Mouse (Mus musculus) limb, embryonic 14.5 days (tissue): ENCODE results near the gene Gria4. TPM values are rescaled to one million over a fixed set of nuclear protein-coding genes. Genes with fewer than 3 reads are reported as not detected.
A peak's percentile ranks its signal among the peaks of the same experiment; 100 is the strongest.
"Not testable (repeated sequence)": the region's sequence is repeated elsewhere in the genome, so short reads cannot be mapped to it uniquely, and the experiment has no call there.

Source experiments
- ATAC-seq: fragments of 200-750 bp; cut with Nextera tagmentation; 2 replicates; pipeline ENCODE4 v1.8.0; 2017; ENCODE audit warnings: low read depth, moderate number of reproducible peaks, moderate TSS enrichment; ENCODE audit not compliant: low FRiP score
- DNase-seq: peaks from one replicate; pipeline ENCODE4 v3.0.0-alpha.2; 2015; ENCODE audit warnings: low spot score
- H3K27ac ChIP-seq: fragments of 300-500 bp; sonication (generic); replicated peaks from 2 replicates; pipeline ENCODE4 v1.5.1; 2014; ENCODE audit warnings: low read depth, mild to moderate bottlenecking, low read length, moderate library complexity, mixed read lengths
- H3K27me3 ChIP-seq: fragments of 300-500 bp; sonication (generic); 2 replicates; pipeline ENCODE4 v1.6.1; 2014; ENCODE audit warnings: low read length, mixed read lengths; ENCODE audit not compliant: control insufficient read depth, insufficient read depth
- H3K36me3 ChIP-seq: fragments of 300-500 bp; sonication (generic); 2 replicates; pipeline ENCODE4 v1.6.1; 2014; ENCODE audit warnings: mild to moderate bottlenecking, low read length, moderate library complexity, mixed read lengths; ENCODE audit not compliant: control insufficient read depth, insufficient read depth
- H3K4me1 ChIP-seq: fragments of 300-500 bp; sonication (generic); 2 replicates; pipeline ENCODE4 v1.6.1; 2014; ENCODE audit warnings: antibody characterized with exemption, low read length, mixed read lengths; ENCODE audit not compliant: control insufficient read depth, insufficient read depth
- H3K4me2 ChIP-seq: fragments of 300-500 bp; sonication (generic); replicated peaks from 2 replicates; pipeline ENCODE4 v1.6.1; 2014; ENCODE audit warnings: low read depth, mild to moderate bottlenecking, low read length, moderate library complexity; ENCODE audit not compliant: severe bottlenecking
- H3K4me3 ChIP-seq: fragments of 300-500 bp; sonication (generic); replicated peaks from 2 replicates; pipeline ENCODE4 v1.5.1; 2014; ENCODE audit warnings: low read length
- H3K9ac ChIP-seq: fragments of 300-500 bp; sonication (generic); 2 replicates; pipeline ENCODE4 v1.6.1; 2014; ENCODE audit warnings: mild to moderate bottlenecking, low read depth, low read length, moderate library complexity; ENCODE audit not compliant: severe bottlenecking
- H3K9me3 ChIP-seq: fragments of 300-500 bp; sonication (generic); 2 replicates; pipeline ENCODE4 v1.6.1; 2016; ENCODE audit warnings: low read length; ENCODE audit not compliant: control insufficient read depth
- POLR2A ChIP-seq: fragments of 200-500 bp; IDR thresholded peaks from 2 replicates; pipeline ENCODE4 v1.8.0; 2012; ENCODE audit warnings: inconsistent platforms, mild to moderate bottlenecking, moderate library complexity, borderline replicate concordance; ENCODE audit not compliant: insufficient read depth, insufficient read length; ENCODE audit errors: extremely low read depth
- WGBS: fragments of 180-500 bp; shearing (Covaris S2); extraction: QIAGEN DNeasy Blood & Tissue Kit; methylation state at CpG from one replicate; pipeline ENCODE4 v1.1.7; 2014; 5-methylcytosine and 5-hydroxymethylcytosine counted together
- polyA plus RNA-seq, 2 experiments: library from polyadenylated mRNA; depleted of rRNA in 1 of 2; stranded (reverse) in 1 of 2; unstranded in 1 of 2; fragments of >200 nt; fragmentation: Nextera tagmentation in 1 of 2; extraction: Ambion mirVana in 1 of 2; gene quantifications; 2 replicates each; pipeline versions ENCODE4 v1.2.1 to v1.2.3; 2012 to 2014

Gria4 gene
- polyA plus RNA-seq, 2 experiments, result 1.3 to 1.6 TPM

DNA sequence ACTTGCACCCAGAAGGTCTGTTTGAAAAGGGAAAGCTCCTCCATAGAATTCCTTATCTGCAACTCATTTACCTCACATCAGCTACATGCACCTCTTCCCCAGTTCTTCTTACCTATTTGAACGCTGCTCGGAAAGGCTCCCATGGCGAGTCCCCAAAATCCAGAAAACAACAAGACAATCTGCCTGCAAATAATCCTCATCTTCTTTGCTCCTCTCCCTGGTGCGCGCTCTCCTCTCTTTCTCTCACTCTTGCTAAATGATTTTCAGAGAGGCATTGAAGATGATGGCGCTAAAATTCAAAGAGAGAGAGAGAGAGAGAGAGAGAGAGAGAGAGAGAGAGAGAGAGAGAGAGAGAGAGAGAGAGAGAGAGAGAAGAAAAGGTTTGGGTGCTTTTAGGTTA is 959 bp downstream of the Gria4 start:
- H3K27me3 ChIP-seq, result no peaks in the 10 kb centered on the region
- H3K36me3 ChIP-seq, result no peaks in the 10 kb centered on the region
- peak overlapping the region; percentile 53 for H3K4me3 ChIP-seq
- no peak for DNase-seq
- ATAC-seq, result no peak
- H3K4me2 ChIP-seq, result peak overlapping the region; percentile 93
- no peak overlapping the region for H3K27ac ChIP-seq
- TF ChIP-seq POLR2A, result no peak
- H3K9ac ChIP-seq, result no peak overlapping the region; the same call in 1 of the 2 replicates
- H3K4me1 ChIP-seq, result no peaks in the 10 kb centered on the region
- no peaks in the 10 kb centered on the region for H3K9me3 ChIP-seq
- 2% methylated on average over 6 of the region's 6 CpGs for WGBS

DNA sequence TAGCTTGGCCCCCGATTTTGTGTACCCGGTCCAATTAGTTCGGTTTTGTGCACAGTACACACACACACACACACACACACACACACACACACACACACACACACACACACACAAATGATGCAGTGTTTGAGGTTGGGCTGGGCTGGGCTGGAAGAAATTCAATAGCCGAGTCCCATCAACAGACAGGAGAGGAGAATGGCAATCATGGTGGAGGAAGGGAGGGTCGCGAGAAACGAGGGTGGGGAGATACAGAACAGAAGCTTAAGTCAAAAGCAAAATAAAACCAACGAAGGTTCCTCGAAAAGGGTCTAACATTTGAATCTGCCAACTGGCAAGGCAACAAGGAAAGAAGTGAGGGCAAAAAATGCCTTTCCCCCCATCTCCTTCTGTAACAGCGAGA is 1.6 kb downstream of the Gria4 start:
- H3K9ac ChIP-seq, result no peak overlapping the region
- no peaks in the 10 kb centered on the region for H3K9me3 ChIP-seq
- DNase-seq (no peak), ATAC-seq (no peak)
- no peak for TF ChIP-seq POLR2A
- no peaks in the 10 kb centered on the region for H3K27me3 ChIP-seq
- H3K36me3 ChIP-seq, result no peaks in the 10 kb centered on the region
- 32% methylated on average over 10 of the region's 10 CpGs for WGBS
- H3K4me2 ChIP-seq, result peak overlapping the region; percentile 93; the same call in 1 of the 2 replicates
- no peaks in the 10 kb centered on the region for H3K4me1 ChIP-seq
- H3K27ac ChIP-seq, result no peak overlapping the region
- H3K4me3 ChIP-seq, result no peak overlapping the region

DNA sequence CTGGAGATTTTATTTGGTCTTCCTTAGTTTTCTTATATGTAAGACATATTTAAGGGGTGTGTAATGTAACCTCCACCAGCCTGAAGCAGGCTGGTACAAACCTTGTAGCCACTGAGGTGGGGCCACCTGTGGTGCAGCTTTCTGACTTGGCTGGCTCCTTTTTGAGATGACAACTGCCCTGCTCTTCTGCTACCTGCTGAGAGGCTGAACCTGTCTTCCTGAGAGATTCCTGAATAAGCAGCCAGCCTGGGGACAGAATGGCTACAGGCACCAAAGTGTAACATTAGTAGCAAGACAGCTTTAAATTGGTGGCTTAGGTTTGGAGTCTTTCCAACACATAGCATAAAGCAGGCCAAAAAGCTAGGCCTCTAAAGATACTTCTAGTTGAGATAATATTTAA is 46.6 kb downstream of the Gria4 start:
- not testable (repeated sequence) for H3K27ac ChIP-seq, ATAC-seq, H3K9ac ChIP-seq, DNase-seq, H3K4me1 ChIP-seq, H3K36me3 ChIP-seq, H3K4me2 ChIP-seq, H3K9me3 ChIP-seq, H3K4me3 ChIP-seq, H3K27me3 ChIP-seq

DNA sequence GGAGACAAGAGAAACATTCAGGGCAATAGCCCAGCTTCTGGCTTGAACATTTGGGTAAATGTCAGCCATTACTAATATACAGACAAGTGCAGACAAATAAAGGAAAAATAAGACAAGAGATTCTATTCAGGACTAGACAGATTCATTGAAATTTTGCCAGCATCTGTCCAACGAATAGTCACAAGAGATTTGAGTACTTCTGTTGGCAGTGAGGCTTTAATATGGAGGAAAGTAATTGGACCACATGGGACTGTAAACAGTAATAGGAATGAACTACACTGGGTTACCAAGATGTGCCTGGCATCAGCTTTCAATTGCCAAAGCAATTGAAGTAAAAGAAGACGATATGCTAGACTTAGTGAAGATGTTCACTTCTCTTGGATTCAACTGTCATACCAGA is 81.9 kb downstream of the Gria4 start:
- H3K36me3 ChIP-seq, result no peaks in the 10 kb centered on the region
- no peak for ATAC-seq
- no peak overlapping the region for H3K4me2 ChIP-seq
- 61% methylated on average over 2 of the region's 2 CpGs for WGBS
- H3K9ac ChIP-seq, result no peak overlapping the region
- H3K27me3 ChIP-seq, result no peaks in the 10 kb centered on the region
- no peak for TF ChIP-seq POLR2A
- DNase-seq, result no peak
- no peaks in the 10 kb centered on the region for H3K9me3 ChIP-seq
- H3K4me3 ChIP-seq, result no peak overlapping the region
- no peak overlapping the region for H3K27ac ChIP-seq
- H3K4me1 ChIP-seq, result no peaks in the 10 kb centered on the region

DNA sequence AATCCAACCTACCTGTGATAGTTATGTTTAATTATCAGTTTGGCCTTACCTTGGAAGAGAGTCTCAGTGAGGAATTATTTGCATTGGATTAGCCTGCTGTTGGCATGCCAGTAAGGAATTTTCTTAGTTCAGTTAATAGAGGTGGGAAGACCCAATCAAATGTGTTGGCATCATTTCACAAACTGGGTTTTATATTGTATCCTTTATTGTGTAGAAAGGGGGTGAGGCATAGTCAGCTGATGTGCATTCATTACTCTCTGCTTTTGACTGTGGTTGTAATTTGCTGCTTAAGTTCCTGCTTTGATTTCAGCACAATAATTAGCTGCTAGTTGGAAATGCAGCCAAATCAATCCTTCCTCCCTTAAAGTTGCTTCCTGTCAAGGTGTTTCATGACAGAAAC is 83.7 kb downstream of the Gria4 start:
- ATAC-seq (no peak), DNase-seq (no peak)
- TF ChIP-seq POLR2A, result no peak
- H3K27ac ChIP-seq, result no peak overlapping the region
- no peak overlapping the region for H3K4me3 ChIP-seq
- no peak overlapping the region for H3K4me2 ChIP-seq
- no peaks in the 10 kb centered on the region for H3K36me3 ChIP-seq
- no peak overlapping the region for H3K9ac ChIP-seq
- no peaks in the 10 kb centered on the region for H3K27me3 ChIP-seq
- H3K4me1 ChIP-seq, result no peaks in the 10 kb centered on the region
- H3K9me3 ChIP-seq, result no peaks in the 10 kb centered on the region

DNA sequence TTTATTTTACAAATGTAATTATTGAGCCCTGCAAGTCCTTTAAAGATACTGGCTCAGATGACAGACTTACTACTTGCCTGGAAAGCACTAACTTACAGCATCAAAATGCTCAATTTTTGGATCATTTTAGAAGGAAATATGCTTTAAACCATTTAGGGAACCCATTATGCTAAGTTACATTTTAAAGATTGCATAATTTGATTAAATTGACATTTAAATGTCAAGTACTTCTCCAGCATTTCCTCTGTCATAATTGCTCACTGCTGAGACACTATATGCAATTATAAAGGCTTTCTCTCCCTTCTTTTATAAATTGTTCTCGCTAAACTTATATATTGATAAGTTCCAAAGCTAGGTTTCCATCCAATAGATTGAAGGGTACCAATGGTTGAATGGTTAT is 108.9 kb downstream of the Gria4 start:
- Histone ChIP-seq H3K9me3 (no peaks in the 10 kb centered on the region), H3K36me3 (no peaks in the 10 kb centered on the region), H3K4me2 (no peak overlapping the region), H3K27ac (no peak overlapping the region), H3K9ac (no peak overlapping the region), H3K27me3 (no peaks in the 10 kb centered on the region), H3K4me1 (no peaks in the 10 kb centered on the region), H3K4me3 (no peak overlapping the region)
- no peak for DNase-seq
- 83% methylated on average over 1 of the region's 1 CpGs for WGBS
- ATAC-seq, result no peak
- TF ChIP-seq POLR2A, result no peak
